Mouse (Mus musculus) stomach, postnatal 0 days (tissue): Measurements from ENCODE around the gene Mrpl24. TPM values are rescaled to one million over a fixed set of nuclear protein-coding genes. Genes with fewer than 3 reads are reported as not detected.

Source experiments
- ATAC-seq: fragments of 200-750 bp; cut with Nextera tagmentation; 2 replicates; pipeline ENCODE4 v1.8.0; 2017; ENCODE audit not compliant: low FRiP score, low TSS enrichment
- DNase-seq: peaks from one replicate; pipeline ENCODE4 v3.0.0-alpha.2; 2016; ENCODE audit warnings: low spot score
- H3K27ac ChIP-seq: fragments of 300-500 bp; sonication (generic); replicated peaks from 2 replicates; pipeline ENCODE4 v1.5.1; 2014; ENCODE audit warnings: mild to moderate bottlenecking, control low read depth
- H3K27me3 ChIP-seq: fragments of 300-500 bp; sonication (generic); 2 replicates; pipeline ENCODE4 v1.6.1; 2014; ENCODE audit warnings: low read length; ENCODE audit not compliant: control insufficient read depth, insufficient read depth
- H3K36me3 ChIP-seq: fragments of 300-500 bp; sonication (generic); 2 replicates; pipeline ENCODE4 v1.6.1; 2014; ENCODE audit warnings: low read length, mixed read lengths; ENCODE audit not compliant: control insufficient read depth, insufficient read depth
- H3K4me1 ChIP-seq: fragments of 300-500 bp; sonication (generic); replicated peaks from 2 replicates; pipeline ENCODE4 v1.6.1; 2014; ENCODE audit warnings: antibody characterized with exemption; ENCODE audit not compliant: control insufficient read depth, insufficient read depth
- H3K4me2 ChIP-seq: fragments of 300-500 bp; sonication (generic); replicated peaks from 2 replicates; pipeline ENCODE4 v1.6.1; 2014; ENCODE audit warnings: low read depth, mild to moderate bottlenecking, control low read depth, moderate library complexity
- H3K4me3 ChIP-seq: fragments of 300-500 bp; sonication (generic); 2 replicates; pipeline ENCODE4 v1.5.1; 2014; ENCODE audit warnings: low read depth, low read length, control low read depth
- H3K9ac ChIP-seq: fragments of 300-500 bp; sonication (generic); 2 replicates; pipeline ENCODE4 v1.6.1; 2014; ENCODE audit warnings: mild to moderate bottlenecking, low read length, control low read depth, mixed read lengths
- H3K9me3 ChIP-seq: fragments of 300-500 bp; sonication (generic); 2 replicates; pipeline ENCODE4 v1.6.1; 2016; ENCODE audit warnings: low read length; ENCODE audit not compliant: control insufficient read depth
- CTCF ChIP-seq: IDR thresholded peaks from 2 replicates; pipeline ENCODE4 v1.5.1; 2016; ENCODE audit warnings: antibody characterized with exemption, low read depth, mild to moderate bottlenecking, moderate library complexity
- EP300 ChIP-seq: optimal IDR thresholded peaks from 2 replicates; pipeline ENCODE3; 2016; ENCODE audit warnings: antibody characterized with exemption
- WGBS: fragments of 180-500 bp; shearing (Covaris S2); extraction: QIAGEN DNeasy Blood & Tissue Kit; methylation state at CpG from one replicate; pipeline ENCODE4 v1.1.7; 2014; 5-methylcytosine and 5-hydroxymethylcytosine counted together
- polyA plus RNA-seq: library from polyadenylated mRNA; unstranded; fragments of >200 nt; fragmentation: Nextera tagmentation; extraction: Ambion mirVana; gene quantifications from 2 replicates; pipeline ENCODE4 v1.2.1, GENCODE M21; 2015

Gene Mrpl24
- polyA plus RNA-seq, 1 experiment from 2014 or later: 61.4 TPM

GRCm38 (mm10) chr3:87960191-87960585 is 40.9 kb downstream of the Mrpl24 start:
- DNase-seq (no peak), ATAC-seq (no peak)
- Histone ChIP-seq H3K27me3 (no peaks in the 10 kb centered on the region), H3K4me1 (peaks cover 5% of the 10 kb centered on the region), H3K36me3 (no peaks in the 10 kb centered on the region), H3K4me3 (peak overlapping the region; percentile 48), H3K9ac (peak overlapping the region; percentile 72), H3K9me3 (no peaks in the 10 kb centered on the region), H3K27ac (peak overlapping the region; percentile 89), H3K4me2 (peak overlapping the region; percentile 87)
- 8% methylated on average over 10 of the region's 10 CpGs for WGBS
- TF ChIP-seq EP300 (no peak), CTCF (no peak)

GRCm38 (mm10) chr3:87960586-87961191 is 41.4 kb downstream of the Mrpl24 start:
- whole genome bisulfite sequencing: under 1% methylated on average over 27 of the region's 27 CpGs
- peak overlapping the region; percentile 87 for H3K4me2 ChIP-seq

GRCm38 (mm10) chr3:87970184-87970938 is 51.1 kb downstream of the Mrpl24 start:
- peak overlapping the region; percentile 52; the same call in 1 of the 2 replicates for H3K9ac ChIP-seq
- H3K9me3 ChIP-seq: no peaks in the 10 kb centered on the region
- ATAC-seq (no peak), DNase-seq (peak; percentile 58)
- under 1% methylated on average over 21 of the region's 21 CpGs for WGBS
- no peaks in the 10 kb centered on the region for H3K27me3 ChIP-seq
- no peaks in the 10 kb centered on the region for H3K4me1 ChIP-seq
- H3K4me3 ChIP-seq: peak overlapping the region; percentile 50
- TF ChIP-seq EP300 (no peak), CTCF (peak; percentile 85)
- H3K27ac ChIP-seq: peak overlapping the region; percentile 69; the same call in 1 of the 2 replicates
- no peaks in the 10 kb centered on the region for H3K36me3 ChIP-seq
- peak overlapping the region; percentile 76 for H3K4me2 ChIP-seq

More at GRCm38 (mm10) chr3:87960586-87961191, 41.4 kb downstream of the Mrpl24 start:
- H3K9me3 ChIP-seq: no peaks in the 10 kb centered on the region
- ATAC-seq: peak; percentile 97
- no peaks in the 10 kb centered on the region for H3K36me3 ChIP-seq
- H3K27me3 ChIP-seq: no peaks in the 10 kb centered on the region
- TF ChIP-seq CTCF: peak; percentile 98
- TF ChIP-seq EP300: no peak
- H3K27ac ChIP-seq: peak overlapping the region; percentile 89
- H3K4me1 ChIP-seq: peaks cover 5% of the 10 kb centered on the region
- peak overlapping the region; percentile 48 for H3K4me3 ChIP-seq
- DNase-seq: peak; percentile 91
- H3K9ac ChIP-seq: peak overlapping the region; percentile 72

- WGBS: under 1% methylated on average over 44 of the region's 44 CpGs
- DNase-seq (peak; percentile 54), ATAC-seq (peak; percentile 64; the same call in 1 of the 2 replicates)
- Histone ChIP-seq H3K4me2 (peak within 1 kb of the TSS; percentile 76), H3K27ac (peak within 1 kb of the TSS; percentile 69; the same call in 1 of the 2 replicates), H3K27me3 (no peaks in the 10 kb centered on the region), H3K9ac (peak within 1 kb of the TSS; percentile 63), H3K36me3 (no peaks in the 10 kb centered on the region), H3K9me3 (no peaks in the 10 kb centered on the region), H3K4me1 (no peaks in the 10 kb centered on the region), H3K4me3 (peak within 1 kb of the TSS; percentile 50)
- TF ChIP-seq CTCF (no peak), EP300 (no peak)
Measured at GRCm38 (mm10) chr3:87970939-87971488, 51.7 kb downstream of the Mrpl24 start, which contains the start of gene Nes. TSS of gene Nes (plus strand) at chr3:87971078.

GRCm38 (mm10) chr3:87971489-87972202 is 52.3 kb downstream of the Mrpl24 start:
- Histone ChIP-seq H3K4me3 (peak overlapping the region; percentile 50), H3K27me3 (no peaks in the 10 kb centered on the region), H3K4me1 (no peaks in the 10 kb centered on the region), H3K9me3 (no peaks in the 10 kb centered on the region), H3K4me2 (peak overlapping the region; percentile 76), H3K9ac (peak overlapping the region; percentile 63), H3K36me3 (no peaks in the 10 kb centered on the region), H3K27ac (peak overlapping the region; percentile 35; the same call in 1 of the 2 replicates)
- ATAC-seq: peak; percentile 33; the same call in 1 of the 2 replicates
- TF ChIP-seq CTCF (no peak), EP300 (no peak)
- under 1% methylated on average over 50 of the region's 60 CpGs for WGBS
- DNase-seq: no peak
